Mouse (Mus musculus): ENCODE results near the gene Tbc1d14. TPM values are rescaled to one million over a fixed set of nuclear protein-coding genes. Genes with fewer than 3 reads are reported as not detected.

Tbc1d14 gene
- total and polyA plus RNA-seq, 3 experiments = 8.0 to 15.7 (median 13.1) TPM

DNA sequence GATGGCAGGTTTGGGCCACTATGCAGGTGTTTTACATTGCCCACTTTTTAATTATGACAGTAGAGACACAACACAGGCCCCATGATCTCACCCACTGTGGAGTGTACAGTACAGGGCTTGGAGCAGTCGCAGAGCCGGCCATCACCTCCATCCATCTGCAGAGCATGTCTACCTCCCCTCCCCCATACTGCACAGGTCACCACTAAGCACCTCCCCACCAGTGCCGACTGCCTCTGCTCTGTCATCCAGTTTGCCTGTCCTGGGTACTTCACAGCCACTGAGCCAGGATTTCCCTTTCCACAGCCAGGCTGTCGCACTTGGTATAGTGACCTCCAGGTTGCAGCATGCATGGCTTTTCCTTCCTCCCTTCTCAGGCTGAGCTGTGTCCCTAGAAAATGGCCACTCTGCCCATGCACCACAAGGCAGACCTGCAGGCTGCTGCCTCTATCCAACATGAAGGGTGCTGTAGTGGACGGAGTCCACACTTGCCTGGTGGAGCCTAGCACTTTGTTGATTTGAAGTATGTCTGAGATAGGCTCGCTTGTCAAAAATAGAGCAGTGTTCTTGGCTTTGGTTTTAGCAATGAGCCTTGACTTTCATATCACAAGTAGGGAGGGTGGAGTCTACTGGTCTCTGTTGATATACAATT lies 143.2 kb downstream of the Tbc1d14 start:
- TF ChIP-seq GATA2 (IDR thresholded peaks at IDR 0.05; ENCODE audit: borderline replicate concordance, low read depth, low read length) = no peak
- no peak for TF ChIP-seq CTCF (IDR thresholded peaks at IDR 0.05; ENCODE audit: low read depth, low read length)
- no peak for TF ChIP-seq GATA1 (IDR thresholded peaks at IDR 0.05; ENCODE audit: borderline replicate concordance, low read length)
- no peak for TF ChIP-seq TAL1 (conservative IDR thresholded peaks at IDR 0.05; ENCODE audit: low read depth, low read length)
- TF ChIP-seq POLR2AphosphoS5 (IDR thresholded peaks at IDR 0.05; ENCODE audit: insufficient replicate concordance, low read depth, low read length) = no peak
- Histone ChIP-seq H3K27me3 (ENCODE audit: insufficient read depth, low read length) (peaks cover 33% of the 10 kb centered on the region), H3K9me3 (replicated peaks) (no peaks in the 10 kb centered on the region), H3K36me3 (replicated peaks) (no peaks in the 10 kb centered on the region), H3K4me3 (ENCODE audit: low read depth, low read length) (no peak overlapping the region), H3K4me1 (ENCODE audit: insufficient read depth, low read depth, low read length) (no peaks in the 10 kb centered on the region)
- ATAC-seq (ENCODE audit: extremely low read depth, insufficient number of reproducible peaks, low FRiP score, poor library complexity, severe bottlenecking) (no peak), DNase-seq (ENCODE audit: low spot score) (no peak)

DNA sequence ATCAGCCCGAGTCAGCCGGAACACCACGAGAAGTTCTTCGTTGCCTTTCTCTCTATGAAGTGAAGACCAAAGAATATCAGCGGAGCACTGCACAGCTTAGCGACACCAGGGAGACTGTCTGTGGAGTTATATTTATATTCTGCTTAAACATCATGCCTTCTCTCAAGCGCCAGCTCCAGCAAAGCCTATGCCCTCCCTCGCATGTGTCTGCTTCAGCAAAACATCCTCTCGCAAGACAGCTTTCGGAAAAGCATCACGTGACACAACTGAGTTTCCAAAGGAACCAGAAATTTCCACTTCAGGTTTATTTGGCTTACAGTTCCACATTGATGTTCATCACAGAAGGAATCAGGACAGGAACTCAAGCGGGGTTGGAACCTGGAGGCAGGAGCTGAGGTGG lies 145.2 kb downstream of the Tbc1d14 start:
- Histone ChIP-seq H3K4me1 (ENCODE audit: insufficient read depth, low read depth, low read length) (no peaks in the 10 kb centered on the region), H3K9me3 (replicated peaks) (no peaks in the 10 kb centered on the region), H3K4me3 (ENCODE audit: low read depth, low read length) (no peak overlapping the region), H3K36me3 (replicated peaks) (no peaks in the 10 kb centered on the region), H3K27me3 (ENCODE audit: insufficient read depth, low read length) (peaks cover 40% of the 10 kb centered on the region)
- TF ChIP-seq GATA1 (IDR thresholded peaks at IDR 0.05; ENCODE audit: borderline replicate concordance, low read length) = no peak
- no peak for TF ChIP-seq CTCF (IDR thresholded peaks at IDR 0.05; ENCODE audit: low read depth, low read length)
- TF ChIP-seq POLR2AphosphoS5 (IDR thresholded peaks at IDR 0.05; ENCODE audit: insufficient replicate concordance, low read depth, low read length) = no peak
- TF ChIP-seq GATA2 (IDR thresholded peaks at IDR 0.05; ENCODE audit: borderline replicate concordance, low read depth, low read length) = no peak
- no peak for TF ChIP-seq TAL1 (conservative IDR thresholded peaks at IDR 0.05; ENCODE audit: low read depth, low read length)
- DNase-seq (ENCODE audit: low spot score) (no peak), ATAC-seq (ENCODE audit: extremely low read depth, insufficient number of reproducible peaks, low FRiP score, poor library complexity, severe bottlenecking) (no peak)

DNA sequence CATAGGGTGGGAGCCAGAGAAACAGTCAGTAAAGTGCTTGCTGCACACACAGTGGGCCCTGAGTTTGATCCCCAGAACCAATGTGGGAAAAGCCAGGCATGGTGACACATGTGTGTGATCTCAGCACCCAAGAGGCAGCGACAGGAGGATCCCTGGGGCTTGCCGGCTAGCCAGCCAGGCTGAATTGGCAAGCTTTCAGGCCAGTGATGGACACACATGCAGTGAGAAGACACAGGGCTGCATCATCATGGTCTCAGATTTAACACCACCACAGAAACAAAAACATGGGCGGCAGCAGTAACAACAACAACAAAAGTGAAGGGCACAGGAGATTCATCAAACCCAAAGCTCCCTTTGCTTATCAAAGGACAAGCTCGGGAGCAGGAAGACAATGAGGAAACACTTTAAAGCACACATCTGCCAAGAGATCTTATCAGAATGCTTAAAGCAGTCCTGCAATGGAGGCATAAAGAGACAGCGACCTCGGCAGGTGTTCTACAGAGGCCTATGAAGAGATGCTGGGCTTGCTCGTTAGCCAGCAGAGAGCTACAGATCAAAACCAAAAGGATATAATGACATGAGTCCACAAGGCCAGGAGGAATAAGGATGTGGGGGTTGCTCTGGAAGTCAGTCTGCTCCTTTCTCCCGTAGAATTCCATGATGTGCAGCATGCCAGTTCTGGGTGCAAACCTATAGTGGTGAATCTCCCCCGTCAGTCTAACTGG lies 146.7 kb downstream of the Tbc1d14 start:
- H3K27me3 ChIP-seq (ENCODE audit: insufficient read depth, low read length) = peaks cover 39% of the 10 kb centered on the region
- H3K4me1 ChIP-seq (ENCODE audit: insufficient read depth, low read depth, low read length) = no peaks in the 10 kb centered on the region
- TF ChIP-seq CTCF (IDR thresholded peaks at IDR 0.05; ENCODE audit: low read depth, low read length) = no peak
- no peak for TF ChIP-seq GATA2 (IDR thresholded peaks at IDR 0.05; ENCODE audit: borderline replicate concordance, low read depth, low read length)
- no peak for TF ChIP-seq POLR2AphosphoS5 (IDR thresholded peaks at IDR 0.05; ENCODE audit: insufficient replicate concordance, low read depth, low read length)
- no peak for TF ChIP-seq TAL1 (conservative IDR thresholded peaks at IDR 0.05; ENCODE audit: low read depth, low read length)
- TF ChIP-seq GATA1 (IDR thresholded peaks at IDR 0.05; ENCODE audit: borderline replicate concordance, low read length) = no peak
- ATAC-seq (ENCODE audit: extremely low read depth, insufficient number of reproducible peaks, low FRiP score, poor library complexity, severe bottlenecking) = no peak
- no peaks in the 10 kb centered on the region for H3K9me3 ChIP-seq (replicated peaks)
- H3K36me3 ChIP-seq (replicated peaks) = no peaks in the 10 kb centered on the region
- DNase-seq (ENCODE audit: low spot score) = no peak
- no peak overlapping the region for H3K4me3 ChIP-seq (ENCODE audit: low read depth, low read length)

DNA sequence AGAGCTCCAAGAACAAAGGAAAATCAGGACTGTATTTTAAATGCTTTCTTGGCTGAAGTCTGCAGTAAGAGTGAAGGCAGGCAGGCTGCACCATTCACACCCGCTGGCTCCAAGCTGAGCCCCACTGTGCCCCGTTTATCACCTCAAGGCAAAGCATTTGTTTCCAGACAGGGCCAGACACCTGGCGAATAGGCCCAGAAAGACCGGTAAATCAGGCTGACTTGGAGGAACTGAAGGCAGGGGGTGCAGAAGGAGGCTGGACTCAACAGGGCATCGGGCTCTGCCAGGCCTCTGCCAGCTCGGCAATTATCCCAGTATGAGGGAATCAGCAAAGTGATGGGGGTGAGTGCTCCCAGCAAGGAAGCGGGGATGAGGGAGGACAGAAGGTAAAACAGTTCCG lies 148.0 kb downstream of the Tbc1d14 start:
- no peaks in the 10 kb centered on the region for H3K36me3 ChIP-seq (replicated peaks)
- TF ChIP-seq TAL1 (conservative IDR thresholded peaks at IDR 0.05; ENCODE audit: low read depth, low read length) (no peak), GATA2 (IDR thresholded peaks at IDR 0.05; ENCODE audit: borderline replicate concordance, low read depth, low read length) (no peak), CTCF (IDR thresholded peaks at IDR 0.05; ENCODE audit: low read depth, low read length) (no peak), GATA1 (IDR thresholded peaks at IDR 0.05; ENCODE audit: borderline replicate concordance, low read length) (no peak), POLR2AphosphoS5 (IDR thresholded peaks at IDR 0.05; ENCODE audit: insufficient replicate concordance, low read depth, low read length) (no peak)
- no peak for ATAC-seq (ENCODE audit: extremely low read depth, insufficient number of reproducible peaks, low FRiP score, poor library complexity, severe bottlenecking)
- DNase-seq (ENCODE audit: low spot score) = no peak
- H3K9me3 ChIP-seq (replicated peaks) = no peaks in the 10 kb centered on the region
- peaks cover 40% of the 10 kb centered on the region for H3K27me3 ChIP-seq (ENCODE audit: insufficient read depth, low read length)
- no peaks in the 10 kb centered on the region for H3K4me1 ChIP-seq (ENCODE audit: insufficient read depth, low read depth, low read length)
- no peak overlapping the region for H3K4me3 ChIP-seq (ENCODE audit: low read depth, low read length)

DNA sequence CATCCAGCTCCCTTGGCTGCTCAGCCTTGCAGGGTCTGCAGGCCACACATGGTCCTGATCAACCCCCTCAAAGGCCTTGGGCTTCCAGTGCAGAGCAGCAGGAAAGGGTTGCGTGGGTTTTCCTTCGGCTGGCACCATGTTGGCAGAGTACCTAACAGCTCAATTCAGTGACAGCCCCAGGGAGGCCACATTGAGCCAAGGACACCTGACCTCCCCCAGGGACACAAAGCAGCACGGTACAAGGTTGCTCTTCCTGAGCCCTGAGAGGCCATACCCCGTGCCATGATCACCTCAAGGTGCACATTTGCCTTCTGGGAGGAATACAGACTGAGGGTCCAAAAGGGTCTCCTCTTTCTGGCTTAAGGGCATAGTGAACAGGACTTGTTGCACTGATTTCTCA lies 148.5 kb downstream of the Tbc1d14 start:
- Histone ChIP-seq H3K4me1 (ENCODE audit: insufficient read depth, low read depth, low read length) (no peaks in the 10 kb centered on the region), H3K4me3 (ENCODE audit: low read depth, low read length) (no peak overlapping the region), H3K9me3 (replicated peaks) (no peaks in the 10 kb centered on the region), H3K27me3 (ENCODE audit: insufficient read depth, low read length) (peaks cover 38% of the 10 kb centered on the region), H3K36me3 (replicated peaks) (no peaks in the 10 kb centered on the region)
- no peak for ATAC-seq (ENCODE audit: extremely low read depth, insufficient number of reproducible peaks, low FRiP score, poor library complexity, severe bottlenecking)
- no peak for DNase-seq (ENCODE audit: low spot score)
- TF ChIP-seq GATA2 (IDR thresholded peaks at IDR 0.05; ENCODE audit: borderline replicate concordance, low read depth, low read length) (no peak), CTCF (IDR thresholded peaks at IDR 0.05; ENCODE audit: low read depth, low read length) (no peak), TAL1 (conservative IDR thresholded peaks at IDR 0.05; ENCODE audit: low read depth, low read length) (no peak), GATA1 (IDR thresholded peaks at IDR 0.05; ENCODE audit: borderline replicate concordance, low read length) (no peak), POLR2AphosphoS5 (IDR thresholded peaks at IDR 0.05; ENCODE audit: insufficient replicate concordance, low read depth, low read length) (no peak)

DNA sequence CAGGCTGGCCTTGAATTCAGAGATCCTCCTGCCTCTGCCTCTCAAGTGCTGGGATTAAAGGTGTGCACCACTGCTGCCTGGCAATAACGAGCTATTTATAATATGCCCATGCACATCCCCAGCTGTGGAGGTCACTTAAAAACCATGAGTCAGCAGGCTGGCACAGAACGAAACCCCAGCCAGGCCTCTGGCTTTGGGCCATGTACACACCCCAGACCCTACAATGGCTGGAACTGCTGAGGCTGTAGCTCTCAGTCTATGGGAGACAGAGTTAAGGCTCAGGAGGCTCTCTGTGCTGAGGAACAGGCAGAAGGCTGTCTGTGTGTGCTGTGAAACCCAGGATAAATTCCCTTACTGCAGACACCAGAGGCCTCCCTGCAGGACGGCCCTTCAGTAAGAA lies 152.3 kb downstream of the Tbc1d14 start:
- TF ChIP-seq TAL1 (conservative IDR thresholded peaks at IDR 0.05; ENCODE audit: low read depth, low read length) = no peak
- no peak for TF ChIP-seq POLR2AphosphoS5 (IDR thresholded peaks at IDR 0.05; ENCODE audit: insufficient replicate concordance, low read depth, low read length)
- TF ChIP-seq GATA2 (IDR thresholded peaks at IDR 0.05; ENCODE audit: borderline replicate concordance, low read depth, low read length) = no peak
- no peak for TF ChIP-seq CTCF (IDR thresholded peaks at IDR 0.05; ENCODE audit: low read depth, low read length)
- ATAC-seq (ENCODE audit: extremely low read depth, insufficient number of reproducible peaks, low FRiP score, poor library complexity, severe bottlenecking) = no peak
- H3K4me1 ChIP-seq (ENCODE audit: insufficient read depth, low read depth, low read length) = no peaks in the 10 kb centered on the region
- H3K27me3 ChIP-seq (ENCODE audit: insufficient read depth, low read length) = peaks cover 39% of the 10 kb centered on the region
- H3K36me3 ChIP-seq (replicated peaks) = no peaks in the 10 kb centered on the region
- DNase-seq (ENCODE audit: low spot score) = no peak
- no peak overlapping the region for H3K4me3 ChIP-seq (ENCODE audit: low read depth, low read length)
- no peaks in the 10 kb centered on the region for H3K9me3 ChIP-seq (replicated peaks)

Other genes starting within 250 kb of the Tbc1d14 start
- not detected in 2 replicates for gene Sorcs2, start 195.1 kb downstream of the Tbc1d14 start, total RNA-seq (2014; fragmentation: Nextera tagmentation)
- gene Sorcs2, start 195.1 kb downstream of the Tbc1d14 start, total RNA-seq (2017) = under 0.01 and 0.22 TPM in 2 replicates
- 0.04 and 0.07 TPM in 2 replicates for gene Sorcs2, start 195.1 kb downstream of the Tbc1d14 start, polyA plus RNA-seq (2012)
- gene Grpel1, start 128.3 kb downstream of the Tbc1d14 start, total RNA-seq (2014; fragmentation: Nextera tagmentation) = 18.3 and 20.8 TPM in 2 replicates
- gene Grpel1, start 128.3 kb downstream of the Tbc1d14 start, total RNA-seq (2017) = 32.9 and 34.7 TPM in 2 replicates
- gene Grpel1, start 128.3 kb downstream of the Tbc1d14 start, polyA plus RNA-seq (2012) = 13.1 and 16.7 TPM in 2 replicates
- gene Tada2b, start 109.0 kb downstream of the Tbc1d14 start, total RNA-seq (2014; fragmentation: Nextera tagmentation) = 16.8 and 22.5 TPM in 2 replicates
- gene Tada2b, start 109.0 kb downstream of the Tbc1d14 start, total RNA-seq (2017) = 9.8 and 15.5 TPM in 2 replicates
- gene Tada2b, start 109.0 kb downstream of the Tbc1d14 start, polyA plus RNA-seq (2012) = 12.6 and 17.4 TPM in 2 replicates
- not detected in 2 replicates for gene Ccdc96, start 108.7 kb downstream of the Tbc1d14 start, total RNA-seq (2014; fragmentation: Nextera tagmentation)
- 0.29 and 0.60 TPM in 2 replicates for gene Ccdc96, start 108.7 kb downstream of the Tbc1d14 start, total RNA-seq (2017)
- 0.21 and 0.25 TPM in 2 replicates for gene Ccdc96, start 108.7 kb downstream of the Tbc1d14 start, polyA plus RNA-seq (2012)
- gene D5Ertd579e, start 102.7 kb upstream of the Tbc1d14 start, total RNA-seq (2014; fragmentation: Nextera tagmentation) = 21.4 and 27.5 TPM in 2 replicates
- gene D5Ertd579e, start 102.7 kb upstream of the Tbc1d14 start, total RNA-seq (2017) = 34.4 and 39.4 TPM in 2 replicates
- gene D5Ertd579e, start 102.7 kb upstream of the Tbc1d14 start, polyA plus RNA-seq (2012) = 3.4 and 3.5 TPM in 2 replicates
- gene Bloc1s4, start 155.4 kb upstream of the Tbc1d14 start, total RNA-seq (2014; fragmentation: Nextera tagmentation) = 5.1 and 9.3 TPM in 2 replicates
- gene Bloc1s4, start 155.4 kb upstream of the Tbc1d14 start, total RNA-seq (2017) = 17.6 and 19.7 TPM in 2 replicates
- 15.9 and 22.4 TPM in 2 replicates for gene Bloc1s4, start 155.4 kb upstream of the Tbc1d14 start, polyA plus RNA-seq (2012)
- gene Mrfap1, start 203.5 kb upstream of the Tbc1d14 start, total RNA-seq (2014; fragmentation: Nextera tagmentation) = 101 and 106 TPM in 2 replicates
- 278 and 310 TPM in 2 replicates for gene Mrfap1, start 203.5 kb upstream of the Tbc1d14 start, total RNA-seq (2017)
- gene Mrfap1, start 203.5 kb upstream of the Tbc1d14 start, polyA plus RNA-seq (2012) = 98.5 and 126 TPM in 2 replicates
- 43.8 and 45.0 TPM in 2 replicates for gene Man2b2, start 237.4 kb upstream of the Tbc1d14 start, total RNA-seq (2014; fragmentation: Nextera tagmentation)
- 17.3 and 18.6 TPM in 2 replicates for gene Man2b2, start 237.4 kb upstream of the Tbc1d14 start, total RNA-seq (2017)
- gene Man2b2, start 237.4 kb upstream of the Tbc1d14 start, polyA plus RNA-seq (2012) = 39.3 and 43.3 TPM in 2 replicates

Measured in G1E (cell line).